Mouse (Mus musculus) MEL (cell line): ENCODE measurements around the gene Casq1. TPM values are rescaled to one million over a fixed set of nuclear protein-coding genes. Genes with fewer than 3 reads are reported as not detected.

Source experiments
- DNase-seq: peaks from one replicate; pipeline ENCODE4 v3.0.0; 2011; ENCODE audit warnings: low read depth, low spot score
- H3K27ac ChIP-seq: 2 replicates; pipeline ENCODE4 v1.5.1; 2012; ENCODE audit warnings: low read depth, mild to moderate bottlenecking, control low read depth, low read length, moderate library complexity; ENCODE audit not compliant: control insufficient read depth
- H3K27me3 ChIP-seq, 2 experiments: fragments of 150-350 bp in 1 of 2; sonication (generic) in 1 of 2; 2 replicates each; pipeline ENCODE4 v1.6.1; 2012; ENCODE audit warnings: low read length in 2 of 2, mild to moderate bottlenecking in 2 of 2, improper control_type of control experiment in 1 of 2, moderate library complexity in 1 of 2; ENCODE audit not compliant: insufficient read depth in 2 of 2, control insufficient read depth in 1 of 2
- H3K36me3 ChIP-seq, 2 experiments: 2 replicates each; pipeline ENCODE4 v1.6.1; 2012 to 2014; ENCODE audit warnings: low read length in 2 of 2, improper control_type of control experiment in 1 of 2, inconsistent platforms in 1 of 2, mild to moderate bottlenecking in 1 of 2; ENCODE audit not compliant: insufficient read depth in 2 of 2, control insufficient read depth in 1 of 2
- H3K4me1 ChIP-seq, 2 experiments: fragments of 150-350 bp in 1 of 2; sonication (generic) in 1 of 2; 2 replicates each; pipeline ENCODE4 v1.6.1; 2012; ENCODE audit warnings: low read length in 2 of 2, improper control_type of control experiment in 1 of 2, mild to moderate bottlenecking in 1 of 2; ENCODE audit not compliant: insufficient read depth in 2 of 2, control insufficient read depth in 1 of 2
- H3K4me3 ChIP-seq, 2 experiments: fragments of 150-350 bp in 1 of 2; sonication (generic) in 1 of 2; 2 replicates each; pipeline ENCODE4 v1.5.1; 2012; ENCODE audit warnings: low read depth in 2 of 2, low read length in 2 of 2, mild to moderate bottlenecking in 2 of 2, moderate library complexity in 2 of 2, control low read depth in 1 of 2, improper control_type of control experiment in 1 of 2; ENCODE audit not compliant: control insufficient read depth in 1 of 2, insufficient read depth in 1 of 2
- H3K79me2 ChIP-seq: 2 replicates; pipeline ENCODE4 v1.6.1; 2012; ENCODE audit warnings: mild to moderate bottlenecking, low read length, moderate library complexity; ENCODE audit not compliant: control insufficient read depth, poor library complexity, insufficient read depth
- H3K9ac ChIP-seq: 2 replicates; pipeline ENCODE4 v1.6.1; 2012; ENCODE audit warnings: low read depth, mild to moderate bottlenecking, control low read depth, low read length, moderate library complexity; ENCODE audit not compliant: control insufficient read depth, poor library complexity, severe bottlenecking
- H3K9me3 ChIP-seq: fragments of 150-350 bp; sonication (generic); replicated peaks from 2 replicates; pipeline ENCODE4 v1.6.1; 2012; ENCODE audit warnings: mild to moderate bottlenecking, low read length, improper control_type of control experiment, moderate library complexity; ENCODE audit not compliant: insufficient read depth
- BHLHE40 ChIP-seq: IDR thresholded peaks from 2 replicates; pipeline ENCODE4 v1.6.1; 2012; ENCODE audit warnings: low read depth, mild to moderate bottlenecking, inconsistent platforms, low read length, improper control_type of control experiment, borderline replicate concordance
- CHD1 ChIP-seq: IDR thresholded peaks from 2 replicates; pipeline ENCODE4 v1.6.1; 2012; ENCODE audit warnings: low read depth, mild to moderate bottlenecking, inconsistent platforms, low read length, improper control_type of control experiment
- CHD2 ChIP-seq: IDR thresholded peaks from 2 replicates; pipeline ENCODE4 v1.6.1; 2011; ENCODE audit warnings: low read length, improper control_type of control experiment
- E2F4 ChIP-seq: IDR thresholded peaks from 2 replicates; pipeline ENCODE4 v1.6.1; 2011; ENCODE audit warnings: low read depth, low read length, improper control_type of control experiment, borderline replicate concordance
- ETS1 ChIP-seq: IDR thresholded peaks from 2 replicates; pipeline ENCODE4 v1.6.1; 2012; ENCODE audit warnings: low read depth, mild to moderate bottlenecking, inconsistent platforms, low read length, improper control_type of control experiment, moderate library complexity
- GABPA ChIP-seq: IDR thresholded peaks from 2 replicates; pipeline ENCODE4 v1.6.1; 2012; ENCODE audit warnings: low read depth, mild to moderate bottlenecking, inconsistent platforms, low read length, improper control_type of control experiment, moderate library complexity
- GATA1 ChIP-seq: IDR thresholded peaks from 2 replicates; pipeline ENCODE4 v1.6.1; 2011; ENCODE audit warnings: low read depth, low read length, improper control_type of control experiment
- HCFC1 ChIP-seq: IDR thresholded peaks from 2 replicates; pipeline ENCODE4 v1.6.1; 2012; ENCODE audit warnings: low read depth, mild to moderate bottlenecking, inconsistent platforms, low read length, improper control_type of control experiment, moderate library complexity
- JUND ChIP-seq: IDR thresholded peaks from 2 replicates; pipeline ENCODE4 v1.6.1; 2011; ENCODE audit warnings: low read depth, mild to moderate bottlenecking, improper control_type of control experiment, low read length
- KAT2A ChIP-seq: conservative IDR thresholded peaks from 2 replicates; pipeline ENCODE4 v1.6.1; 2012; ENCODE audit warnings: low read depth, low read length, improper control_type of control experiment, inconsistent platforms
- MAFK ChIP-seq: IDR thresholded peaks from 2 replicates; pipeline ENCODE4 v1.6.1; 2011; ENCODE audit warnings: low read depth, mild to moderate bottlenecking, low read length, improper control_type of control experiment, borderline replicate concordance
- MAX ChIP-seq: IDR thresholded peaks from 2 replicates; pipeline ENCODE4 v1.6.1; 2011; ENCODE audit warnings: low read length, improper control_type of control experiment
- MAZ ChIP-seq: IDR thresholded peaks from 2 replicates; pipeline ENCODE4 v1.6.1; 2012; ENCODE audit warnings: low read depth, mild to moderate bottlenecking, inconsistent platforms, low read length, improper control_type of control experiment
- MEF2A ChIP-seq: IDR thresholded peaks from 2 replicates; pipeline ENCODE4 v1.6.1; 2014; ENCODE audit warnings: low read depth, mild to moderate bottlenecking, inconsistent platforms, low read length, improper control_type of control experiment; ENCODE audit not compliant: poor library complexity, insufficient replicate concordance, severe bottlenecking; ENCODE audit errors: extremely low read depth
- MXI1 ChIP-seq: IDR thresholded peaks from 2 replicates; pipeline ENCODE4 v1.6.1; 2011; ENCODE audit warnings: mild to moderate bottlenecking, low read depth, low read length, improper control_type of control experiment
- NELFE ChIP-seq: IDR thresholded peaks from 2 replicates; pipeline ENCODE4 v1.6.1; 2011; ENCODE audit warnings: low read depth, low read length, improper control_type of control experiment
- NRF1 ChIP-seq: IDR thresholded peaks from 2 replicates; pipeline ENCODE4 v1.6.1; 2014; ENCODE audit warnings: low read depth, mild to moderate bottlenecking, inconsistent platforms, low read length, improper control_type of control experiment, moderate library complexity; ENCODE audit not compliant: poor library complexity, insufficient read depth, severe bottlenecking
- POLR2A ChIP-seq, 2 experiments: IDR thresholded peaks; 2 replicates each; pipeline ENCODE4 v1.6.1; 2011 to 2012; ENCODE audit warnings: low read length in 2 of 2, mild to moderate bottlenecking in 2 of 2, control low read depth in 1 of 2, improper control_type of control experiment in 1 of 2, low read depth in 1 of 2, moderate library complexity in 1 of 2; ENCODE audit not compliant: control insufficient read depth in 1 of 2, insufficient read depth in 1 of 2, poor library complexity in 1 of 2
- POLR2AphosphoS2 ChIP-seq: IDR thresholded peaks from 2 replicates; pipeline ENCODE4 v1.6.1; 2011; ENCODE audit warnings: low read length, improper control_type of control experiment
- POLR2AphosphoS5 ChIP-seq: IDR thresholded peaks from 2 replicates; pipeline ENCODE4 v1.6.1; 2012; ENCODE audit warnings: low read depth, borderline replicate concordance, mild to moderate bottlenecking, inconsistent platforms, low read length, moderate library complexity, mixed read lengths
- RAD21 ChIP-seq: IDR thresholded peaks from 2 replicates; pipeline ENCODE4 v1.6.1; 2011; ENCODE audit warnings: mild to moderate bottlenecking, low read depth, low read length, improper control_type of control experiment
- RCOR1 ChIP-seq: IDR thresholded peaks from 2 replicates; pipeline ENCODE4 v1.6.1; 2012; ENCODE audit warnings: low read depth, mild to moderate bottlenecking, inconsistent platforms, low read length, improper control_type of control experiment
- SIN3A ChIP-seq: IDR thresholded peaks from 2 replicates; pipeline ENCODE4 v1.6.1; 2012; ENCODE audit warnings: low read length, improper control_type of control experiment, inconsistent platforms
- SMC3 ChIP-seq: IDR thresholded peaks from 2 replicates; pipeline ENCODE4 v1.6.1; 2011; ENCODE audit warnings: low read depth, low read length, improper control_type of control experiment
- TBP ChIP-seq: IDR thresholded peaks from 2 replicates; pipeline ENCODE4 v1.8.0; 2011; ENCODE audit warnings: low read depth, low read length, improper control_type of control experiment
- TCF12 ChIP-seq: IDR thresholded peaks from 2 replicates; pipeline ENCODE4 v1.6.1; 2014; ENCODE audit warnings: low read depth, mild to moderate bottlenecking, inconsistent platforms, low read length, improper control_type of control experiment, moderate library complexity
- UBTF ChIP-seq: IDR thresholded peaks from 2 replicates; pipeline ENCODE4 v1.6.1; 2012; ENCODE audit warnings: low read depth, mild to moderate bottlenecking, inconsistent platforms, low read length, improper control_type of control experiment, moderate library complexity, borderline replicate concordance; ENCODE audit not compliant: insufficient read depth
- USF1 ChIP-seq: IDR thresholded peaks from 2 replicates; pipeline ENCODE4 v1.6.1; 2014; ENCODE audit warnings: low read depth, mild to moderate bottlenecking, inconsistent platforms, low read length, improper control_type of control experiment, moderate library complexity
- ZKSCAN1 ChIP-seq: IDR thresholded peaks from 2 replicates; pipeline ENCODE4 v1.6.1; 2012; ENCODE audit warnings: low read depth, mild to moderate bottlenecking, inconsistent platforms, low read length, improper control_type of control experiment, moderate library complexity
- polyA plus RNA-seq, 2 experiments: library from polyadenylated mRNA; stranded (reverse) in 1 of 2; unstranded in 1 of 2; fragments of >175 nt in 1 of 2; fragments of >200 nt in 1 of 2; gene quantifications; 2 replicates each; pipeline versions ENCODE4 v1.2.1 to v1.2.4; 2012; ENCODE audit warnings: low replicate concordance in 2 of 2, low read depth in 1 of 2; ENCODE audit not compliant: insufficient read length in 2 of 2, insufficient read depth in 1 of 2, missing spikeins in 1 of 2
- total RNA-seq: library from RNA; depleted of rRNA; stranded (reverse); fragments of 300-350 nt; gene quantifications from 2 replicates; pipeline ENCODE4 v1.2.3, GENCODE M21; 2012

Gene Casq1
- total and polyA plus RNA-seq, 3 experiments: 0.21 TPM; not detected in 2

DNA sequence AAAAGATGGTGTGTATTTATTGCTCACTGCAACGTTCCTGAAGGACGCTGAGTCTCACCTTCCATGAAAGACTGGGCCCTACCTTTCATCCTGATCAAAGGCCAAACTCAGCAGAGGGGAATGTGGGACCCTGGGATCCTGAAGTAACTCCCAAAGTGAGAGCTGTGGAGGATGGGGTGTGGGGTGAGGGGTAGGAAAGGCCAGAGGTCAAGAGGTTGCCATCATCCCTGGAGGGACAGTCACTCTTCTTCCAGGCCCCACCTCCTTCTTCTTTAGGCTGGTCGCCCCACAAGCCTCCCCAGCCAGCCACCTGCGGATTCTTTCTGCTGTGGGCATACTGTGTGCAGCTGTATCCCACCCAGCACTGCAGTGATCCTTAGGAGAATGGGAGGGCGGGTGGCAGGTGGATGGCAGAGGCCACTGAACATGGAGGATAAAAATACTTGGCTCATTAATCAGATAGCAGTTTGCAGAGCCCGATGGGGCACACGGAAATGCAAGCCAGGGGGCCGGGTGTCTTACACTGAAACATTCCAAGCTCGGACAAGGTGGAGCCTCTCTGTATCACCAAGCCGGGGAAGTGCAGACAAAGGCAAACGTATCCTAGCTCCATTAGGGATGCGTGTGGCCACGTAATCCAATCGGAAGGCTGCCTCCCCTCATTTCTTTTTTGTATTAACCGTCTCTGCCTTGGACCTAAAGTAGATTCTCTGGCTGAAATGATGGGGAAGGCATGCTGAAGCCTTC is 1.3 kb downstream of the Casq1 start:
- Histone ChIP-seq H3K9me3 (no peaks in the 10 kb centered on the region), H3K9ac (no peak overlapping the region), H3K4me3 (no peak overlapping the region), H3K4me1 (peaks cover 0 to 4% of the 10 kb centered on the region in 2 experiments; a peak in 1 of 4 replicates), H3K79me2 (no peaks in the 10 kb centered on the region), H3K27me3 (peaks cover 3 to 4% of the 10 kb centered on the region in 2 experiments; a peak in 3 of 4 replicates), H3K36me3 (peaks cover 0 to 4% of the 10 kb centered on the region in 2 experiments; a peak in 2 of 4 replicates), H3K27ac (no peak overlapping the region)
- TF ChIP-seq NELFE: no peak
- no peak for TF ChIP-seq CHD2
- no peak for TF ChIP-seq KAT2A
- no peak for TF ChIP-seq ETS1
- no peak for TF ChIP-seq MAFK
- TF ChIP-seq TCF12: no peak
- TF ChIP-seq GABPA: no peak
- no peak for TF ChIP-seq UBTF
- no peak for TF ChIP-seq JUND
- no peak for TF ChIP-seq NRF1
- no peak for TF ChIP-seq TBP
- no peak for TF ChIP-seq MAZ
- no peak for TF ChIP-seq CHD1
- TF ChIP-seq RAD21: no peak
- no peak for TF ChIP-seq GATA1
- no peak for TF ChIP-seq MXI1
- TF ChIP-seq USF1: no peak
- no peak for TF ChIP-seq POLR2A (IDR thresholded peaks at IDR 0.05; ENCODE audit: control insufficient read depth in 1 of 2, insufficient read depth in 1 of 2, low read depth in 1 of 2, low read length in 2 of 2, poor library complexity in 1 of 2)
- no peak for TF ChIP-seq MEF2A
- DNase-seq: no peak

- Histone ChIP-seq H3K4me3 (peak overlapping the region; percentile 43 to 49; a peak in 3 of 4 replicates), H3K9ac (peak overlapping the region; percentile 60), H3K9me3 (no peaks in the 10 kb centered on the region), H3K4me1 (peaks cover 0 to 4% of the 10 kb centered on the region in 2 experiments; a peak in 1 of 4 replicates), H3K27me3 (peaks cover 0 to 3% of the 10 kb centered on the region in 2 experiments; a peak in 2 of 4 replicates), H3K27ac (peak overlapping the region; percentile 49; the same call in 1 of the 2 replicates), H3K79me2 (no peaks in the 10 kb centered on the region), H3K36me3 (peaks cover 0 to 4% of the 10 kb centered on the region in 2 experiments; a peak in 2 of 4 replicates)
- DNase-seq: peak; percentile 89
- peak; percentile 71 for TF ChIP-seq HCFC1
- TF ChIP-seq NRF1: no peak
- no peak for TF ChIP-seq NELFE
- no peak for TF ChIP-seq RCOR1
- no peak for TF ChIP-seq POLR2AphosphoS2
- TF ChIP-seq USF1: no peak
- TF ChIP-seq MAFK: no peak
- TF ChIP-seq SMC3: peak; percentile 88
- TF ChIP-seq SIN3A: peak; percentile 61; the same call in 1 of the 2 replicates
- TF ChIP-seq TBP: peak; percentile 44; the same call in 1 of the 2 replicates
- no peak for TF ChIP-seq MEF2A
- TF ChIP-seq MAZ: peak; percentile 97
- TF ChIP-seq BHLHE40: peak; percentile 62; the same call in 1 of the 2 replicates
- peak in 1 of 2 experiments; percentile 30; a peak in 1 of 4 replicates for TF ChIP-seq POLR2A (IDR thresholded peaks at IDR 0.05; ENCODE audit: control insufficient read depth in 1 of 2, insufficient read depth in 1 of 2, low read depth in 1 of 2, low read length in 2 of 2, poor library complexity in 1 of 2)
- no peak for TF ChIP-seq ZKSCAN1
- no peak for TF ChIP-seq KAT2A
- no peak for TF ChIP-seq MAX
- TF ChIP-seq ETS1: peak; percentile 40; the same call in 1 of the 2 replicates
- TF ChIP-seq POLR2AphosphoS5: no peak
- TF ChIP-seq E2F4: no peak
These were observed 2.5 kb downstream of the Casq1 start for GRCm38 (mm10) chr1:172217148-172217547.
